Mouse (Mus musculus) duodenum, adult 2 months (tissue): ENCODE results near the gene Olfr566. TPM values are rescaled to one million over a fixed set of nuclear protein-coding genes. Genes with fewer than 3 reads are reported as not detected.

ENCODE experiments used
- polyA plus RNA-seq: library from polyadenylated mRNA; depleted of rRNA; stranded (reverse); fragments of >200 nt; gene quantifications from 2 replicates; pipeline ENCODE4 v1.2.3, GENCODE M21; 2012; ENCODE audit warnings: low replicate concordance; rRNA removed

Gene Olfr566
- not detected in 2 replicates for polyA plus RNA-seq

DNA sequence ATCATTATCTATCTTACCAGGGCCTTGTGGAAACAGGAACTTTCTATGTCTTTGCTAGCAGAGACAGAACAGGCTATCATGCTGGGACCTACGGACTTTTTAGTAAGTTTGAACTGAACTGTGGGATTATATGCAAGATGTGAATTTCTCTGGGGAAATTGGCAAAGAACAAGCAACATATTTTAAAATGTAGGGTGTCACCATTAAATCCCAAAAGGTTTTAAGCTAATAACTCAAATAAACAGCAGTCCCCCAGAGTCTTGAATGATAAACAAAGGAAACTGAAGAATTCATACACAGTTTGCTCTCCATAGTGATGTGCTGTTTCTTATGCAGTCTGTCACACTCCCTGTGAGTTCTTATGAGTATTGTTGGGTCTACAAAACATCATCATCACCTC, at the start of gene Olfr566:
Olfr566 (minus strand) TSS at position 101 of the 400 bp plus-strand sequence.

DNA sequence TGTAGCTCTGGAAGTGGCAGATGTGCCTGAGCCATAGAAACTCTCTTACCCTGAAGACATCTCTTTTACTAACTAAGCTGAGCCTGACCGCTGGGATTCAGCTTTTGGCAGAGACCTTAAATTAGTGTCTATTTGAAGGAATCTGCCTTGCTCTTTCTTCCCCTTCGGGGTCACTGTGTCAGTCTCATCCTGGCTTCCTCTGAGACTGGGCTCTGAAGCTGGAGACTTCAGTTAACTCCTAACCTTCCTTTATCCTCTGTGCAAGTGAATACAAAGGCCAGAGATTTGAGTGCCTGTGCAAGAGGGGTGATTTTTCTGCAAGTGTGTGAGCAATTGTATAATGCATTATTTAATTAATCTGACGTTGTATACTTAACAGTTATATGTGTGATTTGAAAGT, 32.2 kb upstream of the Olfr566 start, which contains the start of gene Olfr569:
Olfr569 (minus strand) TSS at position 101 of the 400 bp plus-strand sequence.

DNA sequence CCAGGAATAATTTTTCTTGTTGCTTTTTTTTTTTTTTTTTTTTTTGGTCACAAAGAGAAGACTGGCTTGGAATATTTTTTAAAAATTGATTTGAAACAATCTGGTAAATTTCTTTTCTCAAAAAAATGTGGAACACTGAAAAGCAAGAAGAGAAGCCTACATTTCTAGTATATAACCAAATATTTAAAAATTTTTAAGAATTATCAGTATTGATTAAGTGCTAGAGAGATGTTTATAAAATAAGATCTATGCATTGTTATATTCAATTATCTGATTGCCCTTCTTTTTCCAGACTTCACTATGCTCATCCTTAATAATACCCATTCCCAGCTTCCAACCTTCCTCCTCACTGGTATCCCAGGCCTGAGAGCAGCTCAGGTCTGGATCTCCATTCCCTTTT, 18.3 kb upstream of the Olfr566 start, which contains the start of gene Olfr568:
Olfr568 (plus strand) TSS at position 301 of the 400 bp plus-strand sequence.

Other genes with a start within 250 kb of the Olfr566 start
- not detected in 2 replicates for gene Olfr553, start 240.5 kb downstream of the Olfr566 start, polyA plus RNA-seq
- gene Olfr554, start 220.3 kb downstream of the Olfr566 start, polyA plus RNA-seq = not detected in 2 replicates
- not detected in 2 replicates for gene Olfr555, start 199.9 kb downstream of the Olfr566 start, polyA plus RNA-seq
- gene Olfr556, start 193.9 kb downstream of the Olfr566 start, polyA plus RNA-seq = not detected in 2 replicates
- gene Trim68, start 171.4 kb downstream of the Olfr566 start, polyA plus RNA-seq = 1.7 and 3.0 TPM in 2 replicates
- not detected in 2 replicates for gene Olfr557, start 162.9 kb downstream of the Olfr566 start, polyA plus RNA-seq
- gene Olfr558, start 156.6 kb downstream of the Olfr566 start, polyA plus RNA-seq = 0.07 and 0.09 TPM in 2 replicates
- not detected in 2 replicates for gene Olfr33, start 139.7 kb downstream of the Olfr566 start, polyA plus RNA-seq
- not detected in 2 replicates for gene Olfr559, start 131.3 kb downstream of the Olfr566 start, polyA plus RNA-seq
- not detected in 2 replicates for gene Olfr560, start 99.4 kb downstream of the Olfr566 start, polyA plus RNA-seq
- 0.24 and 0.67 TPM in 2 replicates for gene Olfr78, start 99.3 kb downstream of the Olfr566 start, polyA plus RNA-seq
- gene Olfr561, start 87.5 kb downstream of the Olfr566 start, polyA plus RNA-seq = not detected in 2 replicates
- gene Olfr564, start 55.3 kb downstream of the Olfr566 start, polyA plus RNA-seq = not detected in 2 replicates
- gene Olfr568, start 18.4 kb upstream of the Olfr566 start, polyA plus RNA-seq = not detected in 2 replicates
- not detected in 2 replicates for gene Olfr569, start 32.1 kb upstream of the Olfr566 start, polyA plus RNA-seq
- gene Olfr570, start 35.8 kb upstream of the Olfr566 start, polyA plus RNA-seq = not detected in 2 replicates
- gene Olfr571, start 58.8 kb upstream of the Olfr566 start, polyA plus RNA-seq = not detected in 2 replicates
- not detected in 2 replicates for gene Olfr572, start 65.6 kb upstream of the Olfr566 start, polyA plus RNA-seq
- not detected in 2 replicates for gene Olfr573-ps1, start 83.8 kb upstream of the Olfr566 start, polyA plus RNA-seq
- not detected in 2 replicates for gene Olfr574, start 89.7 kb upstream of the Olfr566 start, polyA plus RNA-seq
- not detected in 2 replicates for gene Olfr575, start 100.0 kb upstream of the Olfr566 start, polyA plus RNA-seq
- not detected in 2 replicates for gene Olfr576, start 103.9 kb upstream of the Olfr566 start, polyA plus RNA-seq
- gene Olfr577, start 117.2 kb upstream of the Olfr566 start, polyA plus RNA-seq = not detected in 2 replicates
- gene Olfr578, start 130.6 kb upstream of the Olfr566 start, polyA plus RNA-seq = not detected in 2 replicates
- gene Olfr582, start 179.3 kb upstream of the Olfr566 start, polyA plus RNA-seq = not detected in 2 replicates
- not detected in 2 replicates for gene Olfr583, start 192.5 kb upstream of the Olfr566 start, polyA plus RNA-seq
- gene Olfr584, start 223.1 kb upstream of the Olfr566 start, polyA plus RNA-seq = not detected in 2 replicates
- not detected in 2 replicates for gene Olfr585, start 239.0 kb upstream of the Olfr566 start, polyA plus RNA-seq